Mouse (Mus musculus) heart, embryonic 15.5 days (tissue): ENCODE data around the gene Tas2r144. TPM values are rescaled to one million over a fixed set of nuclear protein-coding genes. Genes with fewer than 3 reads are reported as not detected.

ENCODE experiments used
- ATAC-seq: fragments of 200-750 bp; cut with Nextera tagmentation; replicated peaks from 2 replicates; pipeline ENCODE4 v1.8.0; 2017; ENCODE audit warnings: low read depth, moderate TSS enrichment; ENCODE audit not compliant: insufficient number of reproducible peaks, insufficient read depth, low FRiP score
- H3K27ac ChIP-seq: fragments of 300-500 bp; sonication (generic); 2 replicates; pipeline ENCODE4 v1.5.1; 2015; ENCODE audit warnings: mild to moderate bottlenecking, inconsistent platforms
- H3K27me3 ChIP-seq: fragments of 300-500 bp; sonication (generic); 2 replicates; pipeline ENCODE4 v1.6.1; 2015; ENCODE audit warnings: inconsistent platforms
- H3K36me3 ChIP-seq: fragments of 300-500 bp; sonication (generic); 2 replicates; pipeline ENCODE4 v1.6.1; 2015; ENCODE audit warnings: mild to moderate bottlenecking, inconsistent platforms
- H3K4me1 ChIP-seq: fragments of 300-500 bp; sonication (generic); replicated peaks from 2 replicates; pipeline ENCODE4 v1.6.1; 2015; ENCODE audit warnings: inconsistent platforms
- H3K4me2 ChIP-seq: fragments of 300-500 bp; sonication (generic); 2 replicates; pipeline ENCODE4 v1.6.1; 2015; ENCODE audit warnings: inconsistent platforms, mild to moderate bottlenecking, moderate library complexity
- H3K4me3 ChIP-seq: fragments of 300-500 bp; sonication (generic); 2 replicates; pipeline ENCODE4 v1.5.1; 2015; ENCODE audit warnings: mild to moderate bottlenecking, inconsistent platforms
- H3K9ac ChIP-seq: fragments of 300-500 bp; sonication (generic); 2 replicates; pipeline ENCODE4 v1.6.1; 2015; ENCODE audit warnings: mild to moderate bottlenecking, inconsistent platforms
- H3K9me3 ChIP-seq: fragments of 300-500 bp; sonication (generic); replicated peaks from 2 replicates; pipeline ENCODE4 v1.6.1; 2016; ENCODE audit warnings: inconsistent platforms
- WGBS: fragments of 180-500 bp; shearing (Covaris S2); methylation state at CpG from one replicate; pipeline ENCODE4 v1.1.7; 2015; ENCODE audit warnings: mixed read lengths; 5-methylcytosine and 5-hydroxymethylcytosine counted together
- polyA plus RNA-seq: library from polyadenylated mRNA; unstranded; fragments of >200 nt; fragmentation: Nextera tagmentation; extraction: Ambion mirVana; gene quantifications from 2 replicates; pipeline ENCODE4 v1.2.1, GENCODE M21; 2015

Gene Tas2r144
- polyA plus RNA-seq, 1 experiment from 2014 or later: not detected

DNA sequence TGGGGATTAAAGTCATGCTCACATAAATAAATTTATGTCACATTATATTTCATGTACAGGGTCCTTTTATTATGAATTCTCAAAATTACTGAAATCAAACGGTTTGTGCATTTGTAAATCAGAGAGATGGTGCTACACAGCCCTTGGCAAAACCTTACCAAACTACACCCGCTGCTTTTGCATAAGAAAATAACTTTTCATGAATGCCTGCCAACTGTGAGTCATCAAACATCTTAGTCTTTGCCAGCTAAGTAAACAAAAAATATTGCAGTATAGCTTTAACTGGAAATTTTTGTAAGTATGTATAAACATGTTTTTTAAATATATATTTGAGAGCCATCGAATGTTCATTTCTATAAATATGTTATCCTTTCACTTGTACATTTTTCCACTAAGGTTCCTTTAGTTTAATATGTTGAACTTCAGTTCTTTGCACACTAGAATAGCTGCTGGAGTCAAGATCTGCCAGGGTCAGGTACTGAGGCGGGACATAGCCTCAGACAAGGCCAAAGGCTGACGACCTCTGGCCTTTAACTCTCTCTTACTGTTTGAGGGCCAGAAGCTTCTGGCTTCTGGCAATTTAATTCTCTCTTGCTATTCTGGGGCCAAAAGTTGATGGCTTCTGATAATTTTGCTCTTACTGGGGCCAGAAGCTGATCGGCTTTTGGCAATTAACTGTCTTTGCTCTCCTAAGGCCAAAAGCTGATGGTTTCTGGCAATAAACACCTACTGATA, 26.4 kb downstream of the Tas2r144 start:
- Histone ChIP-seq H3K4me3 (no peak overlapping the region), H3K27me3 (no peaks in the 10 kb centered on the region), H3K27ac (no peak overlapping the region), H3K9me3 (no peaks in the 10 kb centered on the region), H3K4me1 (peaks cover 8% of the 10 kb centered on the region; the same call in 1 of the 2 replicates), H3K4me2 (no peak overlapping the region), H3K36me3 (no peaks in the 10 kb centered on the region), H3K9ac (no peak overlapping the region)
- WGBS: 73% methylated on average over 6 of the region's 6 CpGs
- ATAC-seq: no peak

DNA sequence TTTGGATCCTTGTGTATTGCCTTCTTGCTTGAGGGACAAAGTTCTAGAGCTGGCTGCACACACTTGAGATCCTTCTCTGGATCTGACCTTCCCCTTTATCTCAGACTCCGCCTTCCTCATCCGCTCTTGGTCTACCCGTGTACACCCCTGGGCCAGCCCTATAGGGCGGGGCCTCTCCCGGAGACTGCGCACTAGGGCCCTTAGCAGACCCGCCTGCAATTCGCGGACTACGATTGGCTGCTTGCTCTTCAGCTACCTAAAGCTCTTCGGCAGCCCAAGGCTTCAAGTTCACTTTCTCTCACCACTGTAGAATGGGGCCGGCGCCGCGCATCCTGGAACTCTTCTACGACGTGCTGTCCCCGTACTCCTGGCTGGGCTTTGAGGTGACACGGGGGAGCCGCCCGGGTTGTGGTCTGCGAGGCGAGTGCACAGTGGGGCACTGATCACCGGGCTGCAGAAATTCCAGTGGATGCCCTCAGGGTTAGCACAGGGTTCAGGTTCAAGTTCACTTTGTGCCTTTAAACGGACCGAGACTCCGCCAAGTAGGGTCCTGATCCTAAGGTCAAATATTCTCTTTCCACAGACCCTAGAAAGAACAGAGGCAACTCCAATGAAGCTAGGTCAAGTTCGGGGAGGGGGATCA, 30.7 kb downstream of the Tas2r144 start, which contains the start of gene Gstk1:
Gene Gstk1, plus strand, starts transcription at position 225 of the 643 bp plus-strand sequence.
- WGBS: 2% methylated on average over 28 of the region's 28 CpGs

DNA sequence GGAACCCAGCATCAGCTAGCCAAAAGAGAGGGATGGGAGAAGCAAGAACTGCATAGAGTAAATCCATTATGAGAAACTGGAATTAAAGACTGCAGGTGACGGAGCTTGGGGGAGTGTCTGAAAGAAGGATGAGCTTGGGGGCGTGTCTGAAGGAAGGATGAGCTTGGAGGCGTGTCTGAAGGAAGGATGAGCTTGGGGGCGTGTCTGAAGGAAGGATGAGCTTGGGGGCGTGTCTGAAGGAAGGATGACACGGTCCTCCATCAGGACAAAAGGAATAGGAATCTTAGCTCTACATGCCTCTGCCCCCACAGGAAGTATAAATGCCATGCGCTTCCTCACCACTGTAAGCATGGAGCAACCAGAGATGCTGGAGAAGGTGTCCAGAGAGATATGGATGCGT, 32.0 kb downstream of the Tas2r144 start:
- Histone ChIP-seq H3K27me3 (peaks cover 8% of the 10 kb centered on the region), H3K36me3 (no peaks in the 10 kb centered on the region), H3K27ac (no peak overlapping the region), H3K4me1 (peaks cover 9% of the 10 kb centered on the region; the same call in 1 of the 2 replicates), H3K4me2 (no peak overlapping the region), H3K4me3 (no peak overlapping the region), H3K9me3 (no peaks in the 10 kb centered on the region), H3K9ac (no peak overlapping the region)
- ATAC-seq: no peak
- 14% methylated on average over 8 of the region's 8 CpGs for WGBS

More for the DNA sequence above, 30.7 kb downstream of the Tas2r144 start, which contains the start of gene Gstk1:
- peak within 1 kb of the TSS; percentile 77 for H3K4me2 ChIP-seq
- peak; percentile 99 for ATAC-seq
- H3K27ac ChIP-seq: no peak within 1 kb of the TSS
- H3K4me1 ChIP-seq: peaks cover 9% of the 10 kb centered on the region; the same call in 1 of the 2 replicates
- H3K9ac ChIP-seq: peak within 1 kb of the TSS; percentile 31
- H3K4me3 ChIP-seq: peak within 1 kb of the TSS; percentile 51
- H3K36me3 ChIP-seq: no peaks in the 10 kb centered on the region
- no peaks in the 10 kb centered on the region for H3K9me3 ChIP-seq
- peaks cover 8% of the 10 kb centered on the region for H3K27me3 ChIP-seq

DNA sequence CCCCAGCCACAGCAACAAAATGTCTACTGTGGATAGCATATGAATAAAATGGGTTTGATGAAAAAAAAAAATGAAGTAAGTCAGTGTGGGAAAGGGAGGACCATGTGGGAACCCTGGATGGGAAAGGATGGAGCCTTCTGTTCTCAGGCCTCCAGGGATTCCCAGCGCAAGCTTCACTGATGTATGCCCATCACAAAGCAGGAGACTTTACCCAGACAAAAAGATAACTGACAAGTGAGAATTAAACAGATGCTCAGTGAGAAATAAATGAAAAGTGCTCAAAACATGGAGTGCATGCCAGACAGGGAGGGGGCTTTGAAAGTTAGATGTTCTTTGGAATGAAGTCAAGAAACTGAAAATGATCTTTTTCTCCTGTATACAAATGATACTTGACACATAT, 32.9 kb downstream of the Tas2r144 start:
- Histone ChIP-seq H3K9ac (no peak overlapping the region), H3K36me3 (no peaks in the 10 kb centered on the region), H3K27me3 (peaks cover 8% of the 10 kb centered on the region), H3K4me2 (no peak overlapping the region), H3K9me3 (no peaks in the 10 kb centered on the region), H3K27ac (no peak overlapping the region), H3K4me1 (peaks cover 9% of the 10 kb centered on the region; the same call in 1 of the 2 replicates), H3K4me3 (no peak overlapping the region)
- WGBS: 85% methylated on average over 1 of the region's 1 CpGs
- ATAC-seq: no peak

DNA sequence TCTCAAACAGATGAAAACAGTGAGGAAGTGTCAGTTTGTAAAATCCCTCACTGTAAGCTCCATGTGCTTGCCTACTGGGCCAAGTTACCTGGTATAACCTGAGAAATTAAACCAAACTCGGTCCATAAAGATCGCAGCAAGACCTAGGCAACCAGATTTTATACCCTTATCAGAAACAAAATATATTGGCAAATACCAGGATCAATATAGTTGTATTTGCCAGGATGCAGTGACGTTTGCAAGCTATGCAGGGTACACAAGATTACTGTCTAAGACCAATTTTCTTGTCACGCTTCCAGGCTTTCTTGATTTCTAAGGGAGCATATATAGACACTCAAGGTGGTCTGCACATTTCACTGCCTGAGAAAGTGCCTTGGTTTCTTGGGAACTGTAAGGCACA, 36.7 kb downstream of the Tas2r144 start:
- 77% methylated on average over 4 of the region's 4 CpGs for WGBS
- H3K9ac ChIP-seq: no peak overlapping the region

DNA sequence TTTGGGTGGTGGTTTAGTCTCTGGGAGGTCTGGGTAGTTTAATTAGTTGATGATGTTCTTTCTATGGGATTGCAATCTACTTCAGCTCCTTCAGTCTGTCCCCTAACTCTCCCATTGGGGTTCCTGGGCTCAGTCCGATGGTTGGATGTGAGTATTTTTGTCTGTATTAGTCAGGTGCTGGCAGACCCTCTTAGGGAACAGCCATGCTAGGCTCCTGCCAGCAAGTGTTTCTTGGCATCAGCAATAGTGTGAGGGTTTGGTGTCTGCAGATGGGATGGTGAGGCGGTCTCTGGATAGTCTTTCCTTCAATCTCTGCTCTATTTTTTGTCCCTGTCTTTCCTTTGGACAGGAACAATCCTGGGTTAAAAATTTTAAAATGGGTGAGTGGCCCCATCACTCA, 38.0 kb downstream of the Tas2r144 start:
- no peak for ATAC-seq
- Histone ChIP-seq H3K36me3 (no peaks in the 10 kb centered on the region), H3K27me3 (no peaks in the 10 kb centered on the region), H3K4me1 (0 out of 2 replicates have a peak, but pooled peaks cover 2% of the 10 kb centered on the region), H3K4me2 (no peak overlapping the region), H3K27ac (no peak overlapping the region), H3K9ac (no peak overlapping the region), H3K9me3 (no peaks in the 10 kb centered on the region), H3K4me3 (no peak overlapping the region)
- 65% methylated on average over 2 of the region's 2 CpGs for WGBS

More for the DNA sequence above, 36.7 kb downstream of the Tas2r144 start:
- H3K36me3 ChIP-seq: no peaks in the 10 kb centered on the region
- no peaks in the 10 kb centered on the region for H3K9me3 ChIP-seq
- H3K4me2 ChIP-seq: no peak overlapping the region
- no peak overlapping the region for H3K4me3 ChIP-seq
- ATAC-seq: no peak
- H3K4me1 ChIP-seq: no peaks in the 10 kb centered on the region
- H3K27me3 ChIP-seq: peaks cover 6% of the 10 kb centered on the region
- H3K27ac ChIP-seq: no peak overlapping the region

DNA sequence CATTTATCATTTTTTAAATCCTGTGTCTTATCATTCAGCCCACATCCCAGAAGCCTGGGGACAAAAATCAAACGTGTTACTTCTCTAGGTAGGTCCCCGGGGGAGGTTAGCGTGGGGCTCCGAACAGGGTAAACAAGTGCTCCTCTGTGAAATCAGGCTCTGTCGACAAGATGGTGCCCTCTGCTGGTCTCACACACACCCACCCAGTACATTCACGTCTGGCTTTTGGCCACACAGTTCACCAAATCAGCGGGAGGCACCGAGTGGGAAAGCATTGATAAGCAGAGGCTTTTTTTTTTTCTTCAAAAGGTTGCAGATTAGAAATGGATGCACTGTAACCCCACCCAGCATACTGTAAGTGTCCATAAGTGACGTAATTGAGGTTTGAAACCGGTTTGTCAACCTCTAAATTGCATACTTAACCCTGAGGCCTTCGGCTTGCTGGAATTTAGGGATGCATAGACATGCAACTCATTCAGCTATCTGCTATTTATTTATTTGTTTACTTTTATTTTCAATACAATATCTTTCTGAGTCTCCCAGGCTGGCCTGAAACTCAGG, 42.3 kb downstream of the Tas2r144 start:
- Histone ChIP-seq H3K9me3 (no peaks in the 10 kb centered on the region), H3K9ac (no peak overlapping the region), H3K4me3 (no peak overlapping the region), H3K36me3 (no peaks in the 10 kb centered on the region), H3K4me1 (0 out of 2 replicates have a peak, but pooled peaks cover 2% of the 10 kb centered on the region), H3K27ac (no peak overlapping the region), H3K4me2 (0 out of 2 replicates have a peak overlapping the region, but pooled peaks have one; percentile 25), H3K27me3 (no peaks in the 10 kb centered on the region)
- 19% methylated on average over 11 of the region's 11 CpGs for WGBS
- ATAC-seq: no peak

DNA sequence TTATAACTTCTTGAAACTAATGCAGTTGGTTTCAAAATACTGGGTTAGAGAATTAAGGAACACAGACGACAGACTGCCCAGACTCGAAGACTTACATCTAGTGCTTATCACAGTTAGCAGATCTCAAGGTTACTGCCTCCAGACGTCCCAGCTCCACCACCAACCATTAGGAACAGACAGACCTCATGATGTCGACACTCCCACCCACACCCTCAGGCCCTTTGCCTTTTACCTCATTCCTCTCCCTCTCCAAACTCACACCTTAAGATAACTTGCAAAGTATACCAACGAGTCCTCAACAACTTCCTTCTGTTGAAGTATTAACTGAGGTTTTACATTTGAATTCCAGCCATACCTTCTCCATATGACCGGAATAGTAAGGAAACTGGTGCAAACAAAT, 45.3 kb downstream of the Tas2r144 start:
- 45% methylated on average over 6 of the region's 6 CpGs for WGBS

DNA sequence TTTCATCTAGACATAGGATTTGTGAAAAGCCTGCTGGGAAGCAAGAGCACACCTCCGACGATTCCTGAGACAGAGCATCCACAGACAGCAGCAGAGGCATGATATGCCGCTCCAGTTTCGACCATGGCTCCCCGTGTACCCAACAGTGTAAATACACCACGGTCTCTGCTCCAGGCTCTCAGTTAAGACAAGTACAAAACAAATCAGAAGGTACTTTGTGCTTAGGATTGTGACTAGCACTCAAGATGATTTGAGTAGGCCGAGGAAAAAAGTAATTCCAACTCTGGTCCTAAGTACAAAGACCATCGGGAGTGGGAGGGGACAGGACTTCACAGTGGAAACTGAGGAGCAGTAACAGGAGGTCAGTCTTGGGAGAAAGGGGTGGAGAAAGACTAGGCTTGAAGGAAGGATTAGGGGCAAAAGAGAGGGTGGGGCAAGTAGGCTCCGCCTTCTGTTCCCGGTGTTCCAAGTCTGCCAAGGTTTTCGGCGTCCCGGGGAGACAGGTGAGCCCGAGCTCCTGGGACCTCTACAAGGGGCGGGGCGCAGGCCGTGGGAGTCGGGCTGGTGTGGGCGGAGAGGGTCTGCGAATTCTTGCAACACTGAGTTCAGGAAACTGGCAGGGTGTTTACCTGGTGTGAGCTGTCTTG, 46.5 kb downstream of the Tas2r144 start, which contains the start of gene Tmem139:
Gene Tmem139, plus strand, starts transcription at position 447 of the 647 bp plus-strand sequence.
- Histone ChIP-seq H3K9me3 (no peaks in the 10 kb centered on the region), H3K4me1 (peaks cover 12% of the 10 kb centered on the region; the same call in 1 of the 2 replicates), H3K36me3 (no peaks in the 10 kb centered on the region), H3K4me3 (peak within 1 kb of the TSS; percentile 8; the same call in 1 of the 2 replicates), H3K27me3 (no peaks in the 10 kb centered on the region), H3K27ac (no peak within 1 kb of the TSS), H3K9ac (no peak within 1 kb of the TSS), H3K4me2 (peak within 1 kb of the TSS; percentile 28)
- ATAC-seq: no peak
- WGBS: 17% methylated on average over 20 of the region's 20 CpGs

More for the DNA sequence above, 45.3 kb downstream of the Tas2r144 start:
- Histone ChIP-seq H3K27me3 (no peaks in the 10 kb centered on the region), H3K4me2 (no peak overlapping the region), H3K4me1 (peaks cover 6% of the 10 kb centered on the region; the same call in 1 of the 2 replicates), H3K9me3 (no peaks in the 10 kb centered on the region), H3K27ac (no peak overlapping the region), H3K4me3 (no peak overlapping the region), H3K9ac (no peak overlapping the region), H3K36me3 (no peaks in the 10 kb centered on the region)
- no peak for ATAC-seq

DNA sequence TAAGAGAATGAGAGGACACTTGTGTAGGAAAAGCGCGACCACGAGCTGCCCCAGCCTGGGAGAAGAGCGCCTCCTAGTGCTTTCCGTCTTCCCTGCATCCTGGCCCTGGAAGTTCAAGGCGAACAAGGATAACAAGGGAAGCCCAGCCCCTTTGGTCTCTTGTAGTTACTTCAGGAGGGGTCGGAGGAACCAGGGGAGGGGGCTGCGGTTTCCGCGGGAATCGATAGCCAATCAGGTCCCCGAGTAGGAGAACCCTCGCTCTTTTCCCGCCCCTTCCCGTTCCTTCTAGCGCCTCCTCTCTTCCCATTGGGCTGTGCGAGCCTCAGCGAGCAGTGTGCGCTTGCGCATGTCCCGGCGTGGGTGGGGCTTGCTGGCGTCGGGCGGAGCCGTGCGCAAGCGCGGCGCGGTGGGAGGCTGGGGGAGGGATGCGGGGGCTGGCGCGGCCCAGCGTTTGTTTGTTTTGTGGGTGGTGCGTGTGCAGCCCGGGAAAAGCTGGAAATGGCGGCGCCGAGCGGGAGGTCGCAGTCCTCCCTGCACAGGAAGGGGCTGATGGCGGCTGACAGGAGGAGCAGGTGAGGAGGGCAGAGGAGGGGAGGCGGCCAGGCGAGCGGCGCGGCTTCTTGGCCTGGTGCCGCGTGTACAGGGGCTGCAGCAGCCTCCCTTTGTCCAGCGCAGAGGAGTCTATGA, 49.6 kb downstream of the Tas2r144 start, which contains the start of gene Casp2:
Gene Casp2, plus strand, starts transcription at position 360 of the 687 bp plus-strand sequence.
- peak within 1 kb of the TSS; percentile 94 for H3K9ac ChIP-seq
- peaks cover 13% of the 10 kb centered on the region for H3K4me1 ChIP-seq
- H3K27me3 ChIP-seq: no peaks in the 10 kb centered on the region
- H3K4me2 ChIP-seq: peak within 1 kb of the TSS; percentile 81
- ATAC-seq: peak; percentile 100
- H3K4me3 ChIP-seq: peak within 1 kb of the TSS; percentile 87
- H3K27ac ChIP-seq: peak within 1 kb of the TSS; percentile 93
- H3K9me3 ChIP-seq: no peaks in the 10 kb centered on the region
- peaks cover 24% of the 10 kb centered on the region for H3K36me3 ChIP-seq
- under 1% methylated on average over 51 of the region's 51 CpGs for WGBS
